Mouse (Mus musculus): Measurements from ENCODE around the gene Rtn4ip1.

Gene Rtn4ip1

GRCm38 (mm10) chr10:43901578-43902194 lies at the start of gene Rtn4ip1, which contains the start of gene Qrsl1:
Gene Rtn4ip1 (plus strand): TSS chr10:43901807.
Gene Qrsl1 (minus strand): TSS chr10:43901745.
- DNase-seq (ENCODE audit: low read depth, low spot score), result peak; percentile 93

GRCm38 (mm10) chr10:43851898-43852297 lies 49.7 kb upstream of the Rtn4ip1 start:
- DNase-seq (ENCODE audit: low read depth, low spot score), result no peak

GRCm38 (mm10) chr10:43855916-43856315 lies 45.7 kb upstream of the Rtn4ip1 start:
- DNase-seq (ENCODE audit: low read depth, low spot score), result no peak

GRCm38 (mm10) chr10:43856351-43856750 lies 45.3 kb upstream of the Rtn4ip1 start:
- DNase-seq (ENCODE audit: low read depth, low spot score), result no peak

- peak; percentile 72 for DNase-seq (ENCODE audit: low read depth, low spot score)
Observed at GRCm38 (mm10) chr10:43870752-43871151, 30.9 kb upstream of the Rtn4ip1 start.

- no peak for DNase-seq (ENCODE audit: low read depth, low spot score)
Observed at GRCm38 (mm10) chr10:43871458-43871857, 30.1 kb upstream of the Rtn4ip1 start.

GRCm38 (mm10) chr10:43887676-43888075 lies 13.9 kb upstream of the Rtn4ip1 start:
- no peak for DNase-seq (ENCODE audit: low read depth, low spot score)

- DNase-seq (ENCODE audit: low read depth, low spot score), result peak; percentile 51
Observed at GRCm38 (mm10) chr10:43888976-43889375, 12.6 kb upstream of the Rtn4ip1 start.

GRCm38 (mm10) chr10:43892971-43893370 lies 8.6 kb upstream of the Rtn4ip1 start:
- no peak for DNase-seq (ENCODE audit: low read depth, low spot score)

- DNase-seq (ENCODE audit: low read depth, low spot score), result no peak
Observed at GRCm38 (mm10) chr10:43896065-43896464, 5.5 kb upstream of the Rtn4ip1 start.

- no peak for DNase-seq (ENCODE audit: low read depth, low spot score)
Observed at GRCm38 (mm10) chr10:43898276-43898675, 3.3 kb upstream of the Rtn4ip1 start.

- DNase-seq (ENCODE audit: low read depth, low spot score), result peak; percentile 68
Observed at GRCm38 (mm10) chr10:43900883-43901570, 580 bp upstream of the Rtn4ip1 start.

- DNase-seq (ENCODE audit: low read depth, low spot score), result no peak
Observed at GRCm38 (mm10) chr10:43904569-43904968, 3.0 kb downstream of the Rtn4ip1 start.

- no peak for DNase-seq (ENCODE audit: low read depth, low spot score)
Observed at GRCm38 (mm10) chr10:43910032-43910872, 8.6 kb downstream of the Rtn4ip1 start.

- DNase-seq (ENCODE audit: low read depth, low spot score), result no peak
Observed at GRCm38 (mm10) chr10:43910873-43911142, 9.2 kb downstream of the Rtn4ip1 start.

- no peak for DNase-seq (ENCODE audit: low read depth, low spot score)
Observed at GRCm38 (mm10) chr10:43912236-43912635, 10.6 kb downstream of the Rtn4ip1 start.

- no peak for DNase-seq (ENCODE audit: low read depth, low spot score)
Observed at GRCm38 (mm10) chr10:43916181-43916580, 14.6 kb downstream of the Rtn4ip1 start.

GRCm38 (mm10) chr10:43916737-43917136 lies 15.1 kb downstream of the Rtn4ip1 start:
- no peak for DNase-seq (ENCODE audit: low read depth, low spot score)

- peak; percentile 78 for DNase-seq (ENCODE audit: low read depth, low spot score)
Observed at GRCm38 (mm10) chr10:43918696-43919608, 17.3 kb downstream of the Rtn4ip1 start.

GRCm38 (mm10) chr10:43923096-43923495 lies 21.5 kb downstream of the Rtn4ip1 start:
- no peak for DNase-seq (ENCODE audit: low read depth, low spot score)

- DNase-seq (ENCODE audit: low read depth, low spot score), result peak; percentile 56
Observed at GRCm38 (mm10) chr10:43925776-43926175, 24.2 kb downstream of the Rtn4ip1 start.
